In the genomic region with DNA sequence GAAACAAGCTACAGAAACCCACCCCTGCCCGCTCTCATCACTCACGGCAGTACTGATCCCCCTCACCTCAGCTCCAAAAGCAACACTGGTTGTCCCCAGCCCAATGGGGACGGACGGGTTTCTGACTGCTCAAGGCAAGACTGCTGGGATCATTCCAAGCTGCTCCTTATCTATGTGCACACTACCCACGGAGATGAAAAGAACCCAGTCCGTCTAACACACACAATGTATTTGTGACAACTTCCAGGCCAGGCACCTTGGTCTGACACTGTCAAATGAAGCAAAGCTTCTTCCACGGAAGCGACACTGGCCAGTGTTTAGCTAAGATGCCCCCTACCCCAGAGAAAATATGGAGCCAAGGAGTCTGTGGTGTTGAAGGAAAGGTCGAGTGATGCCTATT, we compare ENCODE assay signal across 8 mouse cellular contexts. TPM values are rescaled to one million over a fixed set of nuclear protein-coding genes. Genes with fewer than 3 reads are reported as not detected.
DNase-seq lines count a peak whose midpoint lies in the region; ATAC-seq and TF ChIP-seq lines count a peak whose summit lies in the region.

No protein-coding gene starts in this region.

- H3K9ac ChIP-seq in neural tube, embryonic 11.5 days (ENCODE audit: low read length): peak overlapping the region; percentile 2; the same call in 1 of the 2 replicates
- H3K9ac ChIP-seq in limb, embryonic 14.5 days (ENCODE audit: low read depth, low read length, severe bottlenecking): peak overlapping the region; percentile 8; the same call in 1 of the 2 replicates
- H3K9ac ChIP-seq in stomach, postnatal 0 days (ENCODE audit: low read length): no peak overlapping the region; the same call in 1 of the 2 replicates

- peaks cover 16% of the 10 kb centered on the region for H3K36me3 ChIP-seq in neural tube, embryonic 11.5 days (ENCODE audit: control insufficient read depth, insufficient read depth, low read length)
- peaks cover 33% of the 10 kb centered on the region for H3K36me3 ChIP-seq in limb, embryonic 14.5 days (ENCODE audit: control insufficient read depth, insufficient read depth, low read length)
- H3K36me3 ChIP-seq in stomach, postnatal 0 days (ENCODE audit: control insufficient read depth, insufficient read depth, low read length): peaks cover 17% of the 10 kb centered on the region; the same call in 1 of the 2 replicates

- H3K4me3 ChIP-seq in neural tube, embryonic 11.5 days (ENCODE audit: low read depth, low read length): peak overlapping the region; percentile 94
- H3K4me3 ChIP-seq in limb, embryonic 14.5 days (replicated peaks; ENCODE audit: low read length): peak overlapping the region; percentile 99
- H3K4me3 ChIP-seq in stomach, postnatal 0 days (ENCODE audit: low read depth, low read length): peak overlapping the region; percentile 95

- 60% methylated on average over 9 of the region's 9 CpGs for WGBS in neural tube, embryonic 11.5 days
- 56% methylated on average over 9 of the region's 9 CpGs for WGBS in limb, embryonic 14.5 days
- WGBS in stomach, postnatal 0 days: 28% methylated on average over 9 of the region's 9 CpGs

- peak; percentile 27 for DNase-seq in cerebellum, adult 11 months
- no peak for DNase-seq in cerebellum, adult 18-20 months
- DNase-seq in neural tube, embryonic 11.5 days (ENCODE audit: low spot score): no peak
- no peak for DNase-seq in neural tube, embryonic 10.5 days (ENCODE audit: extremely low spot score, low spot score)
- no peak for DNase-seq in limb, embryonic 14.5 days (ENCODE audit: low spot score)
- no peak for DNase-seq in stomach, postnatal 0 days (ENCODE audit: low spot score)
- no peak for DNase-seq in thymus, adult 18-20 months
- DNase-seq in spleen, postnatal 14 days (ENCODE audit: low spot score in 2 of 2): no peak

- H3K9me3 ChIP-seq in neural tube, embryonic 11.5 days (ENCODE audit: control insufficient read depth, low read length): no peaks in the 10 kb centered on the region
- H3K9me3 ChIP-seq in limb, embryonic 14.5 days (ENCODE audit: control insufficient read depth, low read length): no peaks in the 10 kb centered on the region
- H3K9me3 ChIP-seq in stomach, postnatal 0 days (ENCODE audit: control insufficient read depth, low read length): no peaks in the 10 kb centered on the region

- no peak for TF ChIP-seq CTCF in stomach, postnatal 0 days (IDR thresholded peaks at IDR 0.05; ENCODE audit: low read depth)

- no peak for ATAC-seq in neural tube, embryonic 11.5 days (ENCODE audit: insufficient read depth, low FRiP score, low TSS enrichment)
- ATAC-seq in limb, embryonic 14.5 days (ENCODE audit: low FRiP score, low read depth): no peak
- no peak for ATAC-seq in stomach, postnatal 0 days (ENCODE audit: low FRiP score, low TSS enrichment)

- no peaks in the 10 kb centered on the region for H3K27me3 ChIP-seq in neural tube, embryonic 11.5 days (ENCODE audit: control insufficient read depth, insufficient read depth, low read length)
- no peaks in the 10 kb centered on the region for H3K27me3 ChIP-seq in limb, embryonic 14.5 days (ENCODE audit: control insufficient read depth, insufficient read depth, low read length)
- H3K27me3 ChIP-seq in stomach, postnatal 0 days (ENCODE audit: control insufficient read depth, insufficient read depth, low read length): no peaks in the 10 kb centered on the region

- no peak for TF ChIP-seq POLR2A in limb, embryonic 14.5 days (IDR thresholded peaks at IDR 0.05; ENCODE audit: borderline replicate concordance, extremely low read depth, insufficient read depth, insufficient read length)

- no peak for TF ChIP-seq EP300 in stomach, postnatal 0 days (optimal IDR thresholded peaks at IDR 0.05)

- H3K27ac ChIP-seq in neural tube, embryonic 11.5 days (ENCODE audit: low read depth, low read length): no peak overlapping the region
- H3K27ac ChIP-seq in limb, embryonic 14.5 days (replicated peaks; ENCODE audit: low read depth, low read length): no peak overlapping the region
- H3K27ac ChIP-seq in stomach, postnatal 0 days (replicated peaks): no peak overlapping the region

- H3K4me2 ChIP-seq in neural tube, embryonic 11.5 days (ENCODE audit: low read depth): peak overlapping the region; percentile 88
- H3K4me2 ChIP-seq in limb, embryonic 14.5 days (replicated peaks; ENCODE audit: low read depth, low read length, severe bottlenecking): peak overlapping the region; percentile 88
- peak overlapping the region; percentile 81 for H3K4me2 ChIP-seq in stomach, postnatal 0 days (replicated peaks; ENCODE audit: low read depth)

- H3K4me1 ChIP-seq in neural tube, embryonic 11.5 days (ENCODE audit: control insufficient read depth, insufficient read depth, low read length): peaks cover 18% of the 10 kb centered on the region
- H3K4me1 ChIP-seq in limb, embryonic 14.5 days (ENCODE audit: control insufficient read depth, insufficient read depth, low read length): peaks cover 22% of the 10 kb centered on the region
- no peaks in the 10 kb centered on the region for H3K4me1 ChIP-seq in stomach, postnatal 0 days (replicated peaks; ENCODE audit: control insufficient read depth, insufficient read depth)

RNA-seq across cellular contexts. Expression of a gene that starts 1.7 kb away (rescaled TPM):
- polyA plus RNA-seq in neural tube, embryonic 11.5 days (2014; fragmentation: Nextera tagmentation; extraction: Ambion mirVana): 22.9 and 25.7 TPM in 2 replicates
- 71.7 and 84.3 TPM in 2 replicates for polyA plus RNA-seq in limb, embryonic 14.5 days (2012; rRNA removed)
- polyA plus RNA-seq in limb, embryonic 14.5 days (2014; fragmentation: Nextera tagmentation; extraction: Ambion mirVana): 12.8 and 13.7 TPM in 2 replicates
- 14.7 and 14.8 TPM in 2 replicates for polyA plus RNA-seq in stomach, postnatal 0 days (2015; fragmentation: Nextera tagmentation; extraction: Ambion mirVana)
